Mouse (Mus musculus) macrophage (primary cell): ENCODE data around the gene Lypd4. TPM values are rescaled to one million over a fixed set of nuclear protein-coding genes. Genes with fewer than 3 reads are reported as not detected.

Source experiments
- H3K27ac ChIP-seq: fragments of 350-480 bp; formaldehyde crosslinking; 2 replicates; pipeline ENCODE4 v1.9.0; 2021
- H3K36me3 ChIP-seq: fragments of 350-480 bp; formaldehyde crosslinking; 2 replicates; pipeline ENCODE4 v1.9.0; 2021; ENCODE audit errors: inconsistent target
- H3K4me3 ChIP-seq: fragments of 350-480 bp; formaldehyde crosslinking; 2 replicates; pipeline ENCODE4 v1.9.0; 2021; ENCODE audit errors: inconsistent target
- H3K79me2 ChIP-seq: fragments of 350-480 bp; formaldehyde crosslinking; 2 replicates; pipeline ENCODE4 v1.9.0; 2021; ENCODE audit errors: inconsistent target
- WGBS: methylation state at CpG from one replicate; pipeline ENCODE4 v1.1.7; 2026; ENCODE audit warnings: inconsistent platforms; ENCODE audit not compliant: missing documents; 5-methylcytosine and 5-hydroxymethylcytosine counted together
- polyA plus RNA-seq: library from polyadenylated mRNA; stranded (reverse); fragments of 250-400 nt; gene quantifications from 3 replicates; pipeline ENCODE4 v1.2.4, GENCODE M21; 2018; ENCODE audit warnings: inconsistent platforms
- total RNA-seq, 78 experiments: library from RNA; depleted of rRNA; stranded (reverse); fragments of 250-400 nt; gene quantifications; 1 replicate in 9 of 78; 2 replicates in 24 of 78; 3 replicates in 43 of 78; 4 replicates in 2 of 78; pipeline ENCODE4 v1.2.4; 2018; ENCODE audit warnings: inconsistent platforms in 56 of 78

The Lypd4 gene
- not detected for total RNA-seq (2018; cell fraction: chromatin; rRNA removed)
- not detected for total RNA-seq (2018; cell fraction: cytosol; rRNA removed)
- 1 to 10 TPM in 1 of 26 experiments, not detected in 25; 1.2 TPM for total RNA-seq (2018; cell fraction: nucleus; rRNA removed)
- polyA plus RNA-seq, result not detected in 3 replicates

- H3K79me2 ChIP-seq, result no peaks in the 10 kb centered on the region
- H3K27ac ChIP-seq, result no peak within 1 kb of the TSS
- H3K4me3 ChIP-seq, result no peak within 1 kb of the TSS
- WGBS, result 73% methylated on average over 24 of the region's 41 CpGs
- no peaks in the 10 kb centered on the region for H3K36me3 ChIP-seq
Measured at GRCm38 (mm10) chr7:24869532-24870165, at the start of gene Lypd4, which contains the start of gene Dmrtc2. Gene Lypd4 (minus strand): TSS chr7:24869941. Gene Dmrtc2 (plus strand): TSS chr7:24870057.

DNA sequence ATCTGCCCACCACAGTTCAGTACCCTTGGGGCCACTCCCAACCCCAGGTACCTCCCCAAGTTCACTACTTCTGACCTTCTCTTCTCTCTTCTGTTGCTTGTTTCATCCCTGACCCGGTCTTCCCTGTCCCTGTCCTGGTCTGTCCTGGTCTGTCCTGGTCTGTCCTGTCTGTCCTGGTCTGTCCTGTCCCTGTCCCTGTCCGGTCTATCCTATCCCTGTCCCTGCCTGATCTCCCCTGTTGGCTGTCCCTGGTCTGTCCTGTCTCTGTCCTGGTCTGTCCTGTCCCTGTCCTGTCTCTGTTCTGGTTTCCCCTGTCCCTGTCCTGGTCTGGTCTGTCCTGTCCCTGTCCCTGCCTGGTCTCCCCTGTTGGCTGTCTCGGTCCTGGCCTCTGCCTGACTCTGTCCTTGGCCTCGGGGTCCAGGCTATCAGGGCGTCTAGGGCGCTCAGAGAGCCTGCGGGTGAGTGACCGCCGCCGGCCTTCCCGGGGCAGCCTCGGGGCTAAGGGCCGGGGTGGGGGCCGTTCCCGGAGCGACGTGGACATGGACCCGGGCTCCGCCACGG is 49.1 kb upstream of the Lypd4 start:
- Histone ChIP-seq H3K27ac (no peak overlapping the region), H3K79me2 (no peaks in the 10 kb centered on the region), H3K36me3 (peaks cover 66% of the 10 kb centered on the region), H3K4me3 (no peak overlapping the region)
- WGBS, result 95% methylated on average over 11 of the region's 20 CpGs

DNA sequence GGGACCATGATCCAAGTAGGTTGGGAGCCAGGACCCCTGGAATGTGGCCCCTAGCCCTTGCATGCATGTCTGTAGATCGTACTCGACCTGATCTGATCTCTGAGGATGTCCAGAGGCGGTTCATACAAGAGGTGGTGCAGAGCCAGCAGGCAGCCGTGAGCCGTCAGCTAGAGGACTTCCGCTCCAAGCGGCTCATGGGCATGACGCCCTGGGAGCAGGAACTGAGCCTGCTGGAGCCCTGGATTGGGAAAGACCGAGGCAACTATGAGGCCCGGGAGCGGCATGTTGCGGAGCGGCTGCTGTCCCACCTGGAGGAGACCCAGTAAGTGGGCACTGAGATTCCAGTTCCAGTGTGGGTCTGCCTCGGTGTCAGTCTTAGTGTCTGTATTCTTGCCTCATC is 42.7 kb upstream of the Lypd4 start:
- WGBS, result 98% methylated on average over 10 of the region's 14 CpGs
- peaks cover 42% of the 10 kb centered on the region for H3K79me2 ChIP-seq
- no peak overlapping the region for H3K4me3 ChIP-seq
- H3K36me3 ChIP-seq, result peaks cover 71% of the 10 kb centered on the region
- no peak overlapping the region for H3K27ac ChIP-seq

DNA sequence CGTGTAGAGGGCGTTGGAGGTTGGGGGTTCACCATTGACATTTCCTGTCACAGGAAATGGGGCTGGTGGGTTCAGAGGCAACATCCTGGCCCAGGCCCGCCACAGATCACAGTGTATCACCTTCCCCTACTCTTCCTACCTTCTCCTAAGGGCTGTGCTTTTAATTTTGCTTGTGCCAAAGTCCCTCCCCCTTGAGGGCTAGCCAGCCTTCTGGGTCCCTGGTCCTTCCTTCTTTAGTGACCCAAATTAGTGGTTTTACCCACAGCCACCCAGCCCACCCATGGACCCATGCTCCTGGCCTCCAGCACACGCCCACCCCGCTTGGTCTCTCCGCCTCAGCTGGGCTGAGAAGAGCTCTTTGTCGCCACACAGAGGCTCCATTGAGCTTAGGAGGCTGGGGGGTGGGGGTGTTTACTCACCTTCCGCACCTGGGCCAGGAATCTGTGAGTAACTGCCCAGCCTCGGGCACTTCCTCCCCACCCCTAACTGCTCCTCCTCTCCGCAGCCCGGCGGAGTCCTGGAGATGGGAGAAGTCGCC is 37.5 kb upstream of the Lypd4 start:
- no peak overlapping the region for H3K27ac ChIP-seq
- peaks cover 59% of the 10 kb centered on the region for H3K36me3 ChIP-seq
- peaks cover 83% of the 10 kb centered on the region for H3K79me2 ChIP-seq
- no peak overlapping the region for H3K4me3 ChIP-seq
- 45% methylated on average over 13 of the region's 13 CpGs for WGBS

GRCm38 (mm10) chr7:24906551-24906950 is 36.8 kb upstream of the Lypd4 start:
- Histone ChIP-seq H3K36me3 (peaks cover 51% of the 10 kb centered on the region), H3K79me2 (peaks cover 79% of the 10 kb centered on the region), H3K4me3 (no peak overlapping the region), H3K27ac (no peak overlapping the region)
- WGBS, result 30% methylated on average over 4 of the region's 6 CpGs

DNA sequence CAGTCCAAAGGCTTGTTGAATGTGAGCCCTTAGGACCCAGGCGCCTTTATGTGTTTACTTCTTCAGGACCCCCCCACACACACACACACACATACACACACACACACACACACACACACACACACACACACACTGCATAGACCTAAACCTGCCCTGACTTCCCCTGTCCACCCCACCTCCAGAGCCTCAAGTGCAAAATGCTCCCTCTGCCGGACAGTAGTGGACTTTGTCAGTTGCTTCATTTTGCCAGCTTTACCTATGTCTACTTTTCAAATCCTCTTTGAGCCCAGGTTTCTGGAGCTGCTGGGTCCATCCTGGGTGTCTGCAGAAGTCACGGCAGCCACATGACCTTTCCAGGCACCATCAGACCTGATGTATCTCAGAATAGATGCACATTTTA is 35.2 kb upstream of the Lypd4 start:
- peaks cover 66% of the 10 kb centered on the region for H3K79me2 ChIP-seq
- H3K36me3 ChIP-seq, result peaks cover 36% of the 10 kb centered on the region
- peak overlapping the region; percentile 93 for H3K4me3 ChIP-seq
- WGBS, result 24% methylated on average over 3 of the region's 3 CpGs
- no peak overlapping the region for H3K27ac ChIP-seq

GRCm38 (mm10) chr7:24904070-24904483 is 34.3 kb upstream of the Lypd4 start:
- 0% methylated on average over 27 of the region's 30 CpGs for WGBS
- peaks cover 27% of the 10 kb centered on the region for H3K36me3 ChIP-seq

DNA sequence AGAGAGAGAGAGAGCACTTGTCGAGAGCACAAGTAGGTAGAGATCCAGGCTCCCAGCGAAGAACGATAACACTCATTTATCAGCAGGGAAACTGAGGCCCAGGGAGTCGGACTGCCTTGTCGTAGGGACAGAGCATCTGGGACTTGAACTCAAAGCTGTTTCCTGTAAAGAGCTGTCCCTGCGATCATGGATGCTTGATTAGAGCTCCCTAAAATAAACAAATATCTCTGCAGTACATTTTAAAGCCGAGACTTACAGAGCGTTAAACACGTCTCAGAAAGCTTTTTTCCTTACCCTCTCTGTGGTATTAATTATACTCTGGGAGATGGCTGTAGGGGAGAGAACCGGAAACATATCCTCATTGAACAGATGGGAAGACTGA is 33.7 kb upstream of the Lypd4 start:
- H3K27ac ChIP-seq, result peak overlapping the region; percentile 66
- peak overlapping the region; percentile 93 for H3K4me3 ChIP-seq
- peaks cover 21% of the 10 kb centered on the region for H3K36me3 ChIP-seq
- 2% methylated on average over 10 of the region's 10 CpGs for WGBS
- H3K79me2 ChIP-seq, result peaks cover 51% of the 10 kb centered on the region

More at GRCm38 (mm10) chr7:24904070-24904483, 34.3 kb upstream of the Lypd4 start:
- H3K27ac ChIP-seq, result peak overlapping the region; percentile 66
- peaks cover 57% of the 10 kb centered on the region for H3K79me2 ChIP-seq
- H3K4me3 ChIP-seq, result peak overlapping the region; percentile 93

DNA sequence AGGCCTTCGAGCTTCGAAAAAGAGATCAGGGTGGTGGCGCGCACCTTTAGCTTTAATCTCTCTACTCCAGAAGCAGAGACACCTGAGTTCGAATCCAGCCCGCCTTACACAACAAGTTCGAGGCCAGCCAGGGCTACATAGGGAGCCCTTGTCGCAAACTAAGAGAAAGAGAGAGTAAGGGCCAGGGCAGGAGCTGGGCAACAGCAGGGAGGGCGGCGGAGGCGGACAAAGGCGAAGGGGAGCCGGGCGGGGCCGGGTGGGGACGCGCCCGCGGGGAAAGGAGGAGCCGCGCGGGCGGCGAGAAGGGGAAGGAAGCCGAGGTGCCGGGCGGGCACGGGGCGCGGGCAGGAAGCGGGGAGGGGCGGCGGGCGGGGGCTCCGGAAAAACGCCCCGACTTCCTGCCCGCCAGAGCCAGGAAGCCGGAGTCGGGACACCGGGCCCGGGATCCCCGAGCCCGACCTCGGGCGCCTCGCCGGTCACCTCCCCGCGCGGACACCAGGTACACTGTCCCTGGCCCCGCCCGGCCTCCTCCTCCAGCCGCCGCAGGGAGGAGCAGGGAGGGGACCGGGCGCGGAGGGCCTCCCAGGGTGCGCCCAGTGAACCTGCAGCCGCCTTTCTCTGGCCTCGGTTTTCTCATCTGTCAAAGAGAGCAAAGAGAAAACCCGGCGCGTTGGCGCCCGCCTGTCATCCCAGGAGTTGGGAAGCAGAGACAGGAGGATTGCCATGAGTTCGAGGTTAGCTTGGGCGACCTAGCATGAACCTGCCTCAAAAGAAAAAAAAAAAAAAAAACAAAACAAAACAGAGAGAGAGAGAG is 33.1 kb upstream of the Lypd4 start, which contains the start of gene Arhgef1:
Gene Arhgef1 (plus strand): TSS at position 283 of the 814 bp plus-strand sequence.
- Histone ChIP-seq H3K36me3 (peaks cover 15% of the 10 kb centered on the region; the same call in 1 of the 2 replicates), H3K4me3 (peak within 1 kb of the TSS; percentile 93)
- WGBS, result 10% methylated on average over 27 of the region's 68 CpGs

GRCm38 (mm10) chr7:24902264-24902629 is 32.5 kb upstream of the Lypd4 start:
- H3K79me2 ChIP-seq, result peaks cover 39% of the 10 kb centered on the region
- H3K36me3 ChIP-seq, result peaks cover 9% of the 10 kb centered on the region; the same call in 1 of the 2 replicates
- peak overlapping the region; percentile 26 for H3K4me3 ChIP-seq
- H3K27ac ChIP-seq, result peak overlapping the region; percentile 54
- WGBS, result 46% methylated on average over 2 of the region's 2 CpGs

More for the DNA sequence above, 33.1 kb upstream of the Lypd4 start, which contains the start of gene Arhgef1:
- Histone ChIP-seq H3K27ac (peak within 1 kb of the TSS; percentile 66), H3K79me2 (peaks cover 45% of the 10 kb centered on the region)

DNA sequence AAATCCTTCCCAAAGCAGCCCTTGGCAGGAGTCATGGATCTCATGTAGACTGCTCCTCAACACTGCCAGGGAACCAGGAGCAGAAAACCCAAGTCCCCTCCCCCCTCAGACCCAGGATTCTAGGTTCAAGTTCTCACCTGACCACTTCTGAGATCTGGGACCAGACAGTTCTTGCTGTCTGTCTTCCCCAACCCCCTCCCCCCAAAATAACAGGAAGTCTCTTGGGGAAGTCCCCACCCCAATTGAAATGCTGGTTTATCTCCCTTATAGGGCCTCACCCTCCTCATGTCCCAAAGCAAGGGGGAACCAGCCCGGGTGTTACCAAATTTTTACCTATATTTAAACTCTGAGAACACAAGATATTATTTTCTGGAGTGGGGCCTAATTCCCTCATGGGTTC is 32.1 kb upstream of the Lypd4 start:
- 13% methylated on average over 1 of the region's 1 CpGs for WGBS
- peak overlapping the region; percentile 54; the same call in 1 of the 2 replicates for H3K27ac ChIP-seq
- H3K79me2 ChIP-seq, result peaks cover 35% of the 10 kb centered on the region
- H3K4me3 ChIP-seq, result peak overlapping the region; percentile 26; the same call in 1 of the 2 replicates
- 0 out of 2 replicates have a peak, but pooled peaks cover 6% of the 10 kb centered on the region for H3K36me3 ChIP-seq

DNA sequence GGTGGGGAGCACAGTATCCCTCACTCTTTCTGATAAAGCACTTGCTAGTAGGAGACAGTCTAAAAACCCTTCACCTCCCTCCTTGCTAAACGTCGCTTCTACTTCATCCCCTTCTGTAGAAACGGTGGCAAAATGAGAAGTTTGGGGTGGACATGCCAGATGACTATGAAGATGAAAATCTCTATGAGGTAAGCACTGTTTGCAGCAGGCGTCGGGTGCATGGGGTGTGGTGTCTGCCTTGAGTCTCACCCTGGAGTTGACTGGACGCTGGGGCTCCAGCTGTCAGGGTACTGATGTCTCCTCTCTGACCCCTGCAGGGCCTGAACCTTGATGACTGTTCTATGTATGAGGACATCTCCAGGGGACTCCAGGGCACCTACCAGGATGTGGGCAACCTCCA is 31.4 kb upstream of the Lypd4 start:
- Histone ChIP-seq H3K4me3 (no peak overlapping the region), H3K79me2 (peaks cover 28% of the 10 kb centered on the region), H3K36me3 (no peaks in the 10 kb centered on the region), H3K27ac (no peak overlapping the region)
- 42% methylated on average over 6 of the region's 6 CpGs for WGBS

DNA sequence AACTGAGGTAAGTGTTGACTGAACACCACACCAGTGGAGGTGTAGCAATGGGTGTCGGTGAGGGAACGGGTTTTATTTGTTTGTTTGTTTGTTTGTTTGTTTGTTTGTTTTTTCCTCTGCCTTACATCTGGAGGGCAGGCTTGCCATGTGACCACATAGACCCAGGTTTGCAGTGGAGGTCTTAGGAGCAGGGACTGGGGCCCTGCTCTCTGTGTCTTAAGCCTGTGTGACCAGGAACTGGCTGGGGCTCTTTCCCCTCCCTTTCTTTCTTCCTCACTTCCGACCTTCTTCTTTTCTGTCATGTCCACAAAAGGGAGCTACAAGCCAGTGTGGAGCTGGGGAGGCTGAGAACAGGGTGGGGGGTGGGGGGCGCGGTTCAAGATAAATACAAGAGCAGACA is 28.2 kb upstream of the Lypd4 start:
- Histone ChIP-seq H3K27ac (no peak overlapping the region), H3K36me3 (no peaks in the 10 kb centered on the region), H3K4me3 (no peak overlapping the region), H3K79me2 (no peaks in the 10 kb centered on the region)
- 80% methylated on average over 3 of the region's 5 CpGs for WGBS

DNA sequence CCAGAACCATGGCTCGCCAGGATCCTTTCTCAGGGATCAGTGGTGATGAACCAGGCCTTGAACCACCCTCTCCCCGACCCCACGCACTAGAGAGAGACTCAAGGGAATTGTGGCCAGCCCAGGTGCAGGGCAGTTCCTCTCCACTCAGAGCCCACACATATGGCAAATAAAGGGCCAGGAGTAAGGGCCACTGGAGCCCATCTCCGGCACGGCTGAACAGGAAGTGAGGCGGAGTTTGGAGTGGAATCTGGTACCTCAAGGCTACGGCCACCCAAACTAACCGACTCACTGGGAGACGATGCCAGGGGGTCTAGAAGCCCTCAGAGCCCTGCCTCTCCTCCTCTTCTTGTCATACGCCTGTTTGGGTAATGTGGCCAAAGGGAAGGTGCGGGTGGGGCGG is 27.5 kb upstream of the Lypd4 start, which contains the start of gene Cd79a:
Gene Cd79a (plus strand): TSS at position 158 of the 400 bp plus-strand sequence.
- H3K27ac ChIP-seq, result no peak within 1 kb of the TSS
- no peaks in the 10 kb centered on the region for H3K36me3 ChIP-seq
- WGBS, result 70% methylated on average over 12 of the region's 12 CpGs
- no peak within 1 kb of the TSS for H3K4me3 ChIP-seq
- H3K79me2 ChIP-seq, result no peaks in the 10 kb centered on the region
